Mouse (Mus musculus) 3134 (cell line): ENCODE results near the gene Panx3.

ENCODE experiments used
- DNase-seq: peaks from one replicate; pipeline ENCODE4 v3.0.0-alpha.2; 2011; ENCODE audit warnings: low spot score; ENCODE audit not compliant: insufficient read length; ENCODE audit errors: extremely low read depth

Panx3 gene

GRCm38 (mm10) chr9:37636335-37636734 lies 32.7 kb downstream of the Panx3 start:
- no peak for DNase-seq

GRCm38 (mm10) chr9:37634269-37634668 lies 34.8 kb downstream of the Panx3 start:
- DNase-seq: no peak

GRCm38 (mm10) chr9:37632305-37632704 lies 36.7 kb downstream of the Panx3 start:
- no peak for DNase-seq

DNA sequence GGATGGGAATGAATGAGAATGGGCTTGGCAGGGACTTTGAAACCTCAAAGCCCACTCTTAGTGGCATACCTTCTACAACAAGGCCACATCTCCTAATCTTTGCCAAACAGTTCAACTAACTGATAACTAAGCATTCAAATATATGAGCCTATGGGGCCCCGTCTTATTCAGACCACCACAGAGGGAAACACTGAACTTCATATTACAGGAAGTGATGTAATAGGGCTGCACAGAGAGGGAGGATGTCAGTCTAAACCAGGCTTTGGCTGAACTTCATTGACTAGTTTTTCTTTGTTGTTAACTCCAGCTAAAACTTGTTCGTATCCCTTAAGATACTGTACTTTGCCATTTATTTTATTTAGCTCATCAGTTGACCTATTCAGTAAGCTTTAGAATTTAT lies 39.1 kb downstream of the Panx3 start:
- DNase-seq: no peak

GRCm38 (mm10) chr9:37628581-37628980 lies 40.5 kb downstream of the Panx3 start:
- no peak for DNase-seq

- DNase-seq: no peak
Observed at GRCm38 (mm10) chr9:37627263-37627662, 41.8 kb downstream of the Panx3 start.

- DNase-seq: no peak
Observed at GRCm38 (mm10) chr9:37626103-37626567, 42.9 kb downstream of the Panx3 start.

GRCm38 (mm10) chr9:37625641-37626040 lies 43.4 kb downstream of the Panx3 start:
- no peak for DNase-seq

DNA sequence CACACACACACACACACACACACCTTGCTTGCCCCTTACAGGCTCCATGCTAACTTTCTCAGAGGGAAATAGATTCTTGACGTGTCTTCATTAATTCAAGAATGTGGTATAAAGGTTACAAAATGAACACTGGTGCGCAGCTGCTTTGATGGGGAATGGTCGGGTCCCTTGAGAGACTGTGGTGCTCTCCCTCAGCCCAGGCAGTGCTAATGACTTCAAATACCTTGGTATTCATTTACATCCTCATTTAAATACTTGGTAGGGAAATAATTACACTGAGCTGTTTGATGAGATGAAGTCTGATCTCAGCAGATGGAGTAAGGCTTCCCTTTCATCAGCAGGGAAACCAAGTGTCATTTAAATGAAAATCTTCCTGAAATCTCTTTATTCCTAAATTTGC lies 43.9 kb downstream of the Panx3 start:
- DNase-seq: no peak

- DNase-seq: no peak
Observed at GRCm38 (mm10) chr9:37624502-37624901, 44.5 kb downstream of the Panx3 start.

DNA sequence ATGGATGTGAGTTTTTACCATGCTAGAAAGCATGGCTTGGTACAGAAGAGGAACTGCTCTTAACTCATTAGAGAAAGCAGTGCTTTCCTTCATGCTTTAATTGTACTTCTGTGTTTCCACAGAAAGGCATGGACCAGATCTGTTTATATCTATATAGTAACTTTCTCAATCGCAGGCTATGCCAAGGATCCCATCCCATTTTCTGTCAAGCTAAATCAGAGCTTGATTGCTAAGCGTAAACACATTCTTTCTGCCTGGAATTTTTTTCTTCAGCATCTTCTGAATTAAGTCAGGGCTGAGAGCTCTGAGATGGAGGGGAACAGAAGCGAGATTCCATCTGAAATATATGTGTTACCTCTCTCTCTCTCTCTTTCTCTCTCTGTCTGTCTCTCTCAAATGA lies 45.1 kb downstream of the Panx3 start:
- DNase-seq: no peak

GRCm38 (mm10) chr9:37621290-37621689 lies 47.7 kb downstream of the Panx3 start:
- DNase-seq: no peak

DNA sequence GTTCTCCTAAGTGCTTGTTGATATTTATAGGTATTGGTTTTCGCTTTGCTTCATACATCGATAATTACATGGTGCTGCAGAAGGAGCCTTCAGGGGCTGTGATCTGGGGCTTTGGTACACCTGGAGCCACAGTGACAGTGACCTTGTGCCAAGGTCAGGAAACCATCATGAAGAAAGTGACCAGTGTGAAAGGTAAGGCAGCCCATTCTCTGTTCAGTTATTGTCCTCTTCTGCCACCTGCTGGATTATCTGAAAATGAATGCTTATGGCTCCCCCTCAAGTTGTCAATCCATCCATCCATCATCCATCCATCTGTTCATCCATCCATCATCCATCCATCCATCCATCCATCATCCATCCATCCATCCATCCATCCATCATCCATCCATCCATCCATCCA lies 52.3 kb downstream of the Panx3 start:
- no peak for DNase-seq

- DNase-seq: no peak
Observed at GRCm38 (mm10) chr9:37615220-37615619, 53.8 kb downstream of the Panx3 start.

DNA sequence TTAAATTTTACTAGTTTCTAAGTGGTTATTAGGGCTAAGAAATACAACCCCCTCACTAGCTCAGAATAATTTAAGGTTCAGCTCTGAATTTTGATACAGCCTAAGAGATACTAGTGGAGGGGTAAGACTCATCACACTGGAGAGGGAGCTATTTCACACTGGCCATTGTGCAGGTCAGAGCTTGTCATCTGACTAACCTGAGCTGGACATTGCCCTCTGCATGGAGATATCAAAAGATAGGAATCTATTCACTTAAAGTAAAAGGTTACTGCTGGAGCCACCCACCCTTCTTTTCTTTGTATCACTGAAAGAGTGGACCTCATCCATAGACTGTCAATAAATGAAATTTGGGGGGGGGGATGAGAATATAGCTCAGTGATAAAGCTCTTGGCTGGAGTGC lies 54.7 kb downstream of the Panx3 start:
- no peak for DNase-seq

DNA sequence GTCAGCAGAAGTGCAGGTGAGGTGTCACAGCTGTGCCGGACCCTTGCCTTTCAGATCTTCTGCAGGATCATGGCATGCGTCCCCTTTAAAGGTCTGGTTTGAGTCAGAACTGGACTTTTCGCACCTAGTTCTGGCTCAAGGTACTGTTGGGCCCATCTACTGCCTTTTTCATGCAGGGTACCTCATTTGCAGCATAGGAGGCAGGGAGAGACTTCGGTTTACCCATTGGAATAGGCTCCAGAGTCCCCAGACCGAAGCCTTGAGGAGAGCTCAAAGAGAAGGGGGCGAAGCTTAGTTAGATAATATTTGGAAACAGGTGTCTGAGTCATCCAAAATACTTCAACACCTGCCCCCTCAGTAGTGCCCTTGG lies 55.1 kb downstream of the Panx3 start:
- DNase-seq: no peak

GRCm38 (mm10) chr9:37613182-37613910 lies 55.7 kb downstream of the Panx3 start, which contains the start of gene Spa17:
TSS of gene Spa17 (minus strand) at chr9:37613722.
- DNase-seq: peak; percentile 93
